Mouse (Mus musculus): ENCODE measurements at regions not wholly inside any gene's neighbourhood (a gene's known extent, or its start where the extent isn't known, plus 50 kb on each side); places are given as distances from the start of the nearest gene placed in this dataset.
A peak's percentile ranks its signal among the peaks of the same experiment; 100 is the strongest.

- DNase-seq, result no peak
Observed at GRCm38 (mm10) chr1:75612083-75612720, 66.1 kb downstream of the Slc4a3 start.

GRCm38 (mm10) chr1:75613206-75613605, 67.1 kb downstream of the Slc4a3 start:
- no peak for DNase-seq

GRCm38 (mm10) chr1:75616971-75617370, 70.9 kb downstream of the Slc4a3 start:
- no peak for DNase-seq

- no peak for DNase-seq
Observed at GRCm38 (mm10) chr1:75618367-75618790, 72.3 kb downstream of the Slc4a3 start.

GRCm38 (mm10) chr1:75630287-75630686, 84.2 kb downstream of the Slc4a3 start:
- DNase-seq, result no peak

GRCm38 (mm10) chr1:75631729-75632128, 85.7 kb downstream of the Slc4a3 start:
- no peak for DNase-seq

DNA sequence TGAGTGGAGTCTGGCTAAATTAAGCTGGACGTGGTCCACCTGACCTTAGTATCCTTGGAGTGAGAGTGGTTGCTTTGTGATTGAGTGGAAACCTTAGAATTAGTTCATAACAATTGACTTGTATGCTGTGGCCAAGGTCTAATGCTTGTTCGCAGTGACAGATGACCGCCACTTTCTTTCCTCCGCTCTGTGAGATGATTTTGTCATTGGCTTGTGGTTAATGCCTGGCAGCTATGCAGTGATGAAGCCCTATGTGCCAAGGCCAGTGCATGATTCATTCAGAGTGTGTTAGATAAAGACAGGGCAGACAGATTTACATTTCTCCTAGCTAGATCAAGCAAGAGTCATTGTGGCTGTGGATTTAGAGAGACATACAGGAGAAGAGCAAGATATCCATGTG, 89.5 kb downstream of the Slc4a3 start:
- DNase-seq, result no peak

DNA sequence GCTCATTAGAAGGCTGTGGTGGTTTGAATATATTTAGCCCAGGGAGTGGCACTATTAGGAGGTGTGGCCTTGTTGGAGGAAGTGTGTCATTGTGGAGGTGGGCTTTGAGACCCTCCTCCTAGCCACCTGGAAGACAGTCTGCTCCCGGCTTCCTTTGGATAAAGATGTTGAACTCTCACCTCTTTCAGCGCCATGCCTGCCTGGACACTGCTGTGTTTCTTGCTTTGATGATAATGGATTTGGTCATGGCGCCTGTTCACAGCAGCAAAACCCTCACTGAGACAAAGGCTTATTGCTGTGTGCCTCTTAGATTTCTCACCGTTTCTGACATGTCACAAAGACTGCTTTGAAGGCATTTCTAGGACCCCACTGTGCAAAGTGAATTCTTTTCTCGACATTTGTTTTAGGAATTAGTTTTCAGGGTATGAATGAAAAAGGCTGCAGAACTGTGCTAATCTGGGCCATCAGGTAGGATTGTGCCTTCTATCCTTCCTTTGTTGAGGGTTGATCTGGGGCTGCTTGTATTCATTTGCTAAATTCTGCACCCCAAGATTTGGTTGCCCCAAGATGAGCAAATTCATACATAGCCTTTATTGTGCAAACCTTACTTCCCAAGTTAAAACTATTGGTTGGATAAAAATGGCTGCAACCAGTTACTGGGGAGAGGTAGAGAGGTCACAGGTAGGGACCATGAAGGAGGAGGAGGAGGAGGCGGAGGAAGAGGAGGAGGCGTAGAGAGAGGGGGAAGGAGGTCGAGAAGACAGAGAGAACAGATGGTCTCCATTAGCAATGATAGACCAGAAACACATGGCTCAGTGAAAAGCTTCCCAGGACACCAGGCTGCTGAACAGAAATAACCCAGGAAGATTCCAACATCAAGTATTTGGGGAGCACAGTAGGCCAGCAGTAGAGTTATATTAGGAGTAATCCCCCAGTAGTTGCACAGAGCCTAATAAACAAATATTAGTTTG, 93.2 kb downstream of the Slc4a3 start:
- DNase-seq, result no peak

- no peak for DNase-seq
Observed at GRCm38 (mm10) chr1:75642496-75642895, 96.4 kb downstream of the Slc4a3 start.

GRCm38 (mm10) chr1:75652547-75652946, 106.5 kb downstream of the Slc4a3 start:
- peak; percentile 33 for DNase-seq

DNA sequence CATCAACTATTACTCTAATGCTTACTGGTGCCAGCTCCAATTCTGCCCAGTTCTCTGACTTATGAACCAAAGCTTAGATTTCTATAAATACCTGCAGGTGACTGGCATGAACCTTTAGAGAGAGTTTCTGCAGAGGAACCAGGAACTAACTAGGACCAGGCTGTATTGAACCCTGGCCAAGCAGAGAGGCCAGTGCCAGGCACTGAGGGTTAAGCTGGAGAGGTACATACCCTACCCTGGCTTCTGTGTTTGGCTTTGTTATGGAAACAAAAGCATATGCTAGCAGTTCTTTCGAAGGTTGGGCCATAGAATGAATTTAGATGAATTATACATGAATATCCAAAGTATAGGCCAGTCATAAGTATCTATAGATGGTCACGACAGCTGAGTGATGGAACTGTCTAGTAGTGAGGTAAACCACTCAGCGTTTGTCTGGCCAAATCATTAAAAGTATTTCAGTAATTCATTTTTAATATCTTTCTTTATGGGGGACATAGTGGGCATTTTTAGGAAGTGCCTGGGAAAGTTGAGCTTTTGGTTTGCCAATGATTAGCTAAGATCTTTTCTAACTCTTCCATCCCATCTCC, 107.0 kb downstream of the Slc4a3 start:
- no peak for DNase-seq

DNA sequence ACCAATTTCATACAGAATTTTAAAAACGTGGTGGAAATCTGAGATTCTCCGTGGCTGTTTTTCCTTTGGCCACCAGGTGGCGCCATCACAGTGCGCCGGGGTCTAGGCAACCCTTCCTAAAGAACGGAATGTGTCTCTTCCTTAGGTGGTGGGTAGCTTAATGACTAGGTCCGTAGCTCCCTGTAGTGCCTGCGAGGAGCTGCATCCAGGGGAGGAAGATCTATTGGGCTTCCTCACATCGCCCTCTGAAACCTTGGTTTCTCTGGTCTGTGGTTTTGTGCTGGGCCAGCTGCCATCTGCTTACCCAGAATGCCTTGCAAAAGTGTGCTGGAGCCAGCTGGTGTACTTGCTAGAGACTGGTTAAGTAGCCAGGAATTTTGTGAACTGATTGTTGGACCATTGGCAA, 107.6 kb downstream of the Slc4a3 start:
- peak; percentile 57 for DNase-seq

DNA sequence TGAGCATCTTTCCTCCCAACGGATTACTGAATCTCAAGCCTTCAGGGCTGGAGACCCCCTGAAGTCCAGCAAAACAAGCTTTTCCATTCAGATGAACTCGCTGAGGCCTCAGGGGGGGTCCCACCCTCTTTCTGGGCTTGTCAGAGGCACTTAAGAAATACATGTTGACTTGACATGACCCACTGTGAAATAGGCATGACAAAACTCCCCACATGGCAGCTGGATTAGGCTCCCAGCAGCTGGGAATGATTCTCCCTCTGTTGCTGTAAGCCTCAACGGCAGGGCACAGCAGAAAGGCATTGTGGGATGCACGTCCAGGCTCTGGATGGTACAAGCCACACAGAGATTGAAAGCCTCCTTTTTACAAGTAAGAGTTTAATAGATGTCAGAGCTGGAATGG, 110.5 kb downstream of the Slc4a3 start:
- DNase-seq, result no peak

DNA sequence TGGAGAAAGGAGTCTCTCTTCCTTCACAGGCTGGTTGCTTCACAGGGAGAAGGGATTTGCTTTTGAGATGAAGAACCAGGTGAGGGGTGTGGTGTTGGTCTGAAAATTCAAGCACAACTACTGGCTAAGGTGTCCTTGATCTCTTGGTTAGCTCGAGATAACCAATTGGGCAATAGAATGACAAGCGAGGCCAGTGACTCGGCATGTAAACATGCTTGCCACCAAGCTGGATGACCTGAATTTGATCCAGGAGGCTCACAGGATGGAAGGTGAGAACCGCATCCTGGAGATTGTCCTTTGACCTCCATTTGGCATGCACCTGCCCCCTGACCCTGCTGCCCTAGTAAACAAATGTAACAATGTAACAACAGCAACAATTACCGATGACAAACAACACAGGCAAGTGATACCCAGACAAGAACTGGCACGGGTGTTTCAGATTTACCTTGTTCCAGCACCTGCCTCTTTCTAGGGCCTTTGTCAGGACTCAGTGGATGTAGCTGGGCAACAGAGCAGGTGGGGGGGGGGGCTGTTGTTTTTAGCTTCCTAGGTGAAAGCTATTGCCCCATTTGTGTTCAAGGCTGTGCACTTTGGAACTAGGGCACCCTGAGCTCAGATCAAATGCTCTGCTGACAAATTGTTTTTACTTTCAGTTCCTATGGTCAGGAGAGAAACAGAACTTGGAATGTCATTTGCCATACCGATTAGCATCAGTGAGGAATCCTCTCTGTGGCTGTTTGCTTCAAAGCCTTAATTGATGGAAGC, 114.5 kb downstream of the Slc4a3 start:
- DNase-seq, result no peak

DNA sequence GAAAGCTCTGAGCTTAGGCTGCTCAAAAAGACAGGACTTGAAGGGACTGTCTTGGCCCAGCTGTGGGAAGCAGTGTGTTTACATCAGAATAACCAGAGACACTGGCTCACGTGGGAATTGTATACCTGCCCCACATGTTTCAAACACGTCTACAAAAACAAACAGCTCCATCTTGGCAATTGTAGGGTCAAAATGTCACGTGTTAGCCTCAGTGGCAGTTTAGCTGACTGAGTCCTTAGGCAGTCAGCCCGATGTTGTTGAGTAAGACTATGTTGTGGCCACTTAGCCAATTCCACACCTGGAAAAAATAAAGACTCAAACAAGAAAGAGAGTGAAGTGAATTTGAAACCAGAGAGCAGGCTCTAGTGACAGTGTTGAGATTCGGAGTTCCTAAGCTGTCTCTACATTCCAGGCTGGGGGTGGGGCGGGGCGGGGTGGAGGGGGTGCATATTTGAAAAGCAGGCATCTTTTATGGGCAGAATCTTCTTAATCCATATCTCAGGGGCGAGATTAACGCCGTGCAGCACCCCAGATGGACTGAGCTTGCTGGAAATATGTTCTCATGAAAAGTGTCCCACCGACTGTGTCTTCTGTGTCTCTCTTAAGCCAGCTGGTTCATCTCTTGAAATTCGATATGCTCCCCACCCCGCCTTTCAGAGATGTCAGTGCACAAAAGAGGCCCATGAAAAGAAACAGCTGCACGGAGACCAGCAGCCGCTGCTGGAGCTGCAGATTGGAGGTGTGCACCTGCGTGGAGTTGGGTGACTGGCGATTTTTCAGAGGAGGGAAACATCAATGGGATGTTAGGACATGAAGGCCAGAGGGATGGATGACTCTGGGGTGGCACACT, 116.3 kb downstream of the Slc4a3 start:
- DNase-seq, result no peak

- no peak for DNase-seq
Observed at GRCm38 (mm10) chr1:75667736-75668269, 121.7 kb downstream of the Slc4a3 start.

GRCm38 (mm10) chr1:75676295-75676694, 130.2 kb downstream of the Slc4a3 start:
- no peak for DNase-seq

GRCm38 (mm10) chr1:75677695-75678094, 131.6 kb downstream of the Slc4a3 start:
- DNase-seq, result no peak

DNA sequence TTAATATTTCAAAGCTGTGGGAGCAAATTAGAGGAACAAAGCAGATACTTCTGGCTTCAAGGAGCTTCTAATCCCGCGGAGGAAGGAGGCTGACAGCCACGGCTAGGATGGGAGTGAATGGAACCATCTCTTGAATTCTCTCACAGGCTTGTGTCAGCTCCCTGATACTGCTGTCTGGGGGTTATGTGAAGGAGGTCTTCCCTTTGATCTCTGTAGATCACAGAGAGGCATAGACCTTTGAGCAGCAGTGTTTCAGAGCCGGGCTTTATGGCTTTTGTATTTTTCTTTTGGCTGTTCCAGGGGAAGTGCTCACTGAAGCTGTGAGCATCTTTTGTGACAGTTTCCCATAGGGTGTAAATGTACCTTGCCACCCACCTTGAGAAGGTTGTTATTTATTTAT, 132.2 kb downstream of the Slc4a3 start:
- DNase-seq, result no peak

DNA sequence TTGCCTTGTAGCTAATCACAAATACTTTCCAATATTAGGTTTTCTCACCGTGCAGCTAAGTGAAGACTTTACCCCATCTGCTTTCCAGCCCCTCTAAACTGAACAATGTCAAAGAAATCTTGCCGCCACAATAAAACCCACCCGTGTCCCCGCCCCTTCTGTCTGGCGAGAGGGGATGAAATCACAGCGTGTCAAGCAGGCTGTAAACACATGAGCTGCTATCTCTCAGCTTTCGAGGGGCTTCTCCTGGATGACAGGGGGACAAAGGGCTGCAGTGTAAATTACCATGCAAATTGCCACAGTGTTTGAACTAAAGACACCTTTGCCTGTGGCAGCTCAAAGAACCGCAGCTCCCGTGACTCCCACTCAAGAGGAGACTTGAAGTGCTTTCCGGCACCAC, 134.3 kb downstream of the Slc4a3 start:
- no peak for DNase-seq

DNA sequence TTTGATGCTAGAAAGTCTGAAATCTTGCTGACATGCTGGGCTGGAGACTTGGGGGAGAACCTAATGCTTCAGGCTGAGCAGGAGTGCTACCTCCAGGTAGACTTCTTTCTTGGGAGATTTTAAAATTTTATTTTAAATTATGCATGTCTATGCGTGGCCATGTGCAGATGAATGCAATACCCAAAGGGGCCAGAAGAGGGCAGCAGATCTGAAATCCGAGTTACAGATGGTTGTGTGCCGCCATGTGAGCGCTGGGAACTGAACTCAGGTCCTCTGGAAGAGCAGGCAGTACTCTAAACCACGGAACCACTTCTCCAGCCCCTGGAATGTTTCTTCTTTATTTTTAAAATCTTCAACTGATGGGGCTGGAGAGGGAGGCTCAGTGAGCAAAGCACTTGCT, 135.8 kb downstream of the Slc4a3 start:
- DNase-seq, result no peak

GRCm38 (mm10) chr1:75692781-75693180, 146.7 kb downstream of the Slc4a3 start:
- no peak for DNase-seq

Data from kidney, adult 11 months (tissue).